Mouse (Mus musculus): ENCODE data around the gene Vmn1r155.
"Not testable (repeated sequence)": the region's sequence is repeated elsewhere in the genome, so short reads cannot be mapped to it uniquely, and the experiment has no call there.

The Vmn1r155 gene

DNA sequence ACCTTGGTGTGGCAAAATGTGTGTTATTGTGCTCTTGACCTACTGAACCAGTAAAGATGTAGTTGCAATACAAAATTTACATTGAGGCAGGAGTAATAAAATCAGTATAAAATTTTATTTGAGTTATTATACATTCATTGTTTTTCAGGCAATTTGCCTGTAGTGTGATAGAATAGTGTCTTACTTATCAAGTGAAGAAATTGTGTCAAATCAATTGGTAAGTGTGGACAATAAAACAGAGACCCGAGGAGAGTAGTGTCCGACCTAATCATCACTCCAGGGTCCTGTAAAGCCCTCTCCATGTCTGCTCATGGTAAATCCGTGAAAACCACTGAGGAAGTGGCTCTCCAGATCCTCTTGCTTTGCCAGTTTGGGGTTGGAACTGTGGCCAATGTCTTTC lies at the start of gene Vmn1r155:
Vmn1r155 (plus strand) TSS at position 301 of the 400 bp plus-strand sequence.
- CTCF ChIA-PET = not testable (repeated sequence)

GRCm38 (mm10) chr7:22692217-22692616 lies 34.4 kb downstream of the Vmn1r155 start, which contains the start of gene Gm8693:
TSS of gene Gm8693 (minus strand) at chr7:22692317.
- CTCF ChIA-PET = not testable (repeated sequence)
